Comparison of ENCODE assay signal across 13 mouse cellular contexts in genomic region chr14:29867311-29867710, GRCm38 (mm10).
DNase-seq lines count a peak whose midpoint lies in the region; ATAC-seq lines count a peak whose summit lies in the region.
"Had no signal": no experiment of that assay in that cellular context is flagged by ENCODE, and none has a peak within 500 bp of the region (broad histone marks: within the 10 kb centered on the region; RNA-seq: fewer than 3 reads in every experiment).

No protein-coding gene starts in this region.

- no peak overlapping the region for H3K4me3 ChIP-seq in kidney, embryonic 15.5 days (replicated peaks)
- no peak overlapping the region for H3K4me3 ChIP-seq in embryonic facial prominence, embryonic 12.5 days
- H3K4me3 ChIP-seq: embryonic facial prominence, embryonic 13.5 days had no signal

- peak; percentile 93 for ATAC-seq in kidney, embryonic 15.5 days (replicated peaks; ENCODE audit: low FRiP score)
- ATAC-seq in embryonic facial prominence, embryonic 12.5 days (ENCODE audit: insufficient number of reproducible peaks, insufficient read depth, low FRiP score, low TSS enrichment): peak; percentile 56; the same call in 1 of the 2 replicates
- ATAC-seq in granulocyte monocyte progenitor cell, adult 5-6 weeks (replicated peaks; ENCODE audit: poor library complexity, severe bottlenecking): no peak
- ATAC-seq: forebrain, embryonic 14.5 days had no signal

- DNase-seq in embryo, embryonic 10 days (ENCODE audit: low spot score): peak; percentile 16
- no peak for DNase-seq in embryo, embryonic 9.5 days (ENCODE audit: extremely low spot score)
- no peak for DNase-seq in kidney, adult 18-20 months
- peak; percentile 25 for DNase-seq in lung, postnatal 25 days (ENCODE audit: low spot score)
- DNase-seq in spleen, postnatal 14 days (ENCODE audit: low spot score in 2 of 2): no peak
- DNase-seq: adrenal gland, postnatal 25 days had no signal

- H3K4me2 ChIP-seq in kidney, embryonic 15.5 days: no peak overlapping the region
- H3K4me2 ChIP-seq in embryonic facial prominence, embryonic 12.5 days (replicated peaks): no peak overlapping the region
- H3K4me2 ChIP-seq: embryonic facial prominence, embryonic 13.5 days; midbrain, embryonic 11.5 days had no signal

- H3K27me3 ChIP-seq in kidney, embryonic 15.5 days: peaks cover 5% of the 10 kb centered on the region; the same call in 1 of the 2 replicates
- no peaks in the 10 kb centered on the region for H3K27me3 ChIP-seq in embryonic facial prominence, embryonic 12.5 days
- H3K27me3 ChIP-seq: embryonic facial prominence, embryonic 13.5 days had no signal

- H3K27ac ChIP-seq in kidney, embryonic 15.5 days: peak overlapping the region; percentile 64
- no peak overlapping the region for H3K27ac ChIP-seq in embryonic facial prominence, embryonic 12.5 days
- H3K27ac ChIP-seq: embryonic facial prominence, embryonic 13.5 days; liver, embryonic 14.5 days had no signal

- H3K36me3 ChIP-seq in kidney, embryonic 15.5 days: no peaks in the 10 kb centered on the region
- H3K36me3 ChIP-seq in embryonic facial prominence, embryonic 12.5 days: no peaks in the 10 kb centered on the region
- H3K36me3 ChIP-seq: embryonic facial prominence, embryonic 13.5 days had no signal

- WGBS in kidney, embryonic 15.5 days: 14% methylated on average over 6 of the region's 6 CpGs
- WGBS in embryonic facial prominence, embryonic 12.5 days: 29% methylated on average over 6 of the region's 6 CpGs

- peaks cover 19% of the 10 kb centered on the region for H3K4me1 ChIP-seq in kidney, embryonic 15.5 days
- H3K4me1 ChIP-seq in embryonic facial prominence, embryonic 12.5 days: no peaks in the 10 kb centered on the region

- H3K9me3 ChIP-seq in kidney, embryonic 15.5 days (replicated peaks): no peaks in the 10 kb centered on the region
- H3K9me3 ChIP-seq in embryonic facial prominence, embryonic 12.5 days: no peaks in the 10 kb centered on the region
- H3K9me3 ChIP-seq: embryonic facial prominence, embryonic 13.5 days had no signal

- no peak overlapping the region for H3K9ac ChIP-seq in kidney, embryonic 15.5 days
- H3K9ac ChIP-seq in embryonic facial prominence, embryonic 12.5 days: no peak overlapping the region
- H3K9ac ChIP-seq: embryonic facial prominence, embryonic 13.5 days; liver, embryonic 14.5 days had no signal

Comparison
In these comparisons a context has a peak if more than half of its experiments do, and no peak if none do; other contexts are left out.
1. DNase-seq: peak in embryo, embryonic 10 days (single experiment) and lung, postnatal 25 days (single experiment); none in embryo, embryonic 9.5 days (single experiment), kidney, adult 18-20 months (single experiment) and spleen, postnatal 14 days (0 of 2).